Mouse (Mus musculus) CH12.LX (cell line): ENCODE data around the gene Bcl2l11. TPM values are rescaled to one million over a fixed set of nuclear protein-coding genes. Genes with fewer than 3 reads are reported as not detected.

Experiments
- DNase-seq: peaks from one replicate; pipeline ENCODE4 v3.0.0-alpha.2; 2013; ENCODE audit errors: extremely low read depth
- H3K27ac ChIP-seq: 2 replicates; pipeline ENCODE4 v1.5.1; 2012; ENCODE audit warnings: low read depth, mild to moderate bottlenecking, control low read depth, moderate library complexity; ENCODE audit not compliant: insufficient read depth
- H3K27me3 ChIP-seq: replicated peaks from 2 replicates; pipeline ENCODE3; 2012; ENCODE audit warnings: inconsistent platforms
- H3K36me3 ChIP-seq, 2 experiments: replicated peaks in 1 of 2; 2 replicates each; pipeline versions ENCODE3 to v1.6.1; 2012; ENCODE audit warnings: inconsistent platforms in 1 of 2, low read length in 1 of 2, mild to moderate bottlenecking in 1 of 2, mixed read lengths in 1 of 2, moderate library complexity in 1 of 2; ENCODE audit not compliant: control insufficient read depth in 1 of 2, insufficient read depth in 1 of 2
- H3K4me1 ChIP-seq, 2 experiments: 2 replicates each; pipeline ENCODE4 v1.6.1; 2012; ENCODE audit warnings: inconsistent platforms in 1 of 2, moderate library complexity in 1 of 2; ENCODE audit not compliant: insufficient read depth in 2 of 2, control insufficient read depth in 1 of 2
- H3K4me2 ChIP-seq: 2 replicates; pipeline ENCODE4 v1.6.1; 2012; ENCODE audit warnings: low read depth, mild to moderate bottlenecking, control low read depth; ENCODE audit not compliant: poor library complexity, insufficient read depth, severe bottlenecking
- H3K4me3 ChIP-seq, 3 experiments: fragments of 150-350 bp in 1 of 3; sonication (generic) in 1 of 3; replicated peaks in 1 of 3; 2 replicates each; pipeline versions ENCODE3 to v1.5.1; 2011 to 2012; ENCODE audit warnings: low read depth in 2 of 3, low read length in 2 of 3, mild to moderate bottlenecking in 2 of 3, moderate library complexity in 2 of 3, control low read depth in 1 of 3, improper control_type of control experiment in 1 of 3, inconsistent platforms in 1 of 3, mixed read lengths in 1 of 3; ENCODE audit not compliant: poor library complexity in 1 of 3
- H3K79me2 ChIP-seq: replicated peaks from 2 replicates; pipeline ENCODE4 v1.6.1; 2012; ENCODE audit warnings: mild to moderate bottlenecking, moderate library complexity; ENCODE audit not compliant: control insufficient read depth, poor library complexity, insufficient read depth, severe bottlenecking; ENCODE audit errors: extremely low read depth
- H3K9ac ChIP-seq: 2 replicates; pipeline ENCODE4 v1.6.1; 2012; ENCODE audit warnings: low read depth, mild to moderate bottlenecking, control low read depth, moderate library complexity; ENCODE audit not compliant: insufficient read depth
- H3K9me3 ChIP-seq: replicated peaks from 2 replicates; pipeline ENCODE3; 2012; ENCODE audit warnings: low read length, inconsistent platforms, mixed read lengths
- BHLHE40 ChIP-seq: IDR thresholded peaks from 2 replicates; pipeline ENCODE4 v1.6.1; 2011; ENCODE audit warnings: mild to moderate bottlenecking, low read depth, low read length, improper control_type of control experiment
- CHD1 ChIP-seq: IDR thresholded peaks from 2 replicates; pipeline ENCODE4 v1.6.1; 2012; ENCODE audit warnings: low read depth, low read length, improper control_type of control experiment, inconsistent platforms
- CHD2 ChIP-seq: IDR thresholded peaks from 2 replicates; pipeline ENCODE4 v1.6.1; 2011; ENCODE audit warnings: low read length, improper control_type of control experiment
- CTCF ChIP-seq, 2 experiments: IDR thresholded peaks in 1 of 2; conservative IDR thresholded peaks in 1 of 2; 2 replicates each; pipeline ENCODE4 v1.5.1; 2011 to 2012; ENCODE audit warnings: low read depth in 2 of 2, low read length in 2 of 2, improper control_type of control experiment in 1 of 2, inconsistent platforms in 1 of 2, mild to moderate bottlenecking in 1 of 2, moderate library complexity in 1 of 2
- E2F4 ChIP-seq: IDR thresholded peaks from 2 replicates; pipeline ENCODE4 v1.6.1; 2011; ENCODE audit warnings: low read depth, low read length, improper control_type of control experiment; ENCODE audit not compliant: insufficient replicate concordance
- ELF1 ChIP-seq: IDR thresholded peaks from 2 replicates; pipeline ENCODE4 v1.6.1; 2014; ENCODE audit warnings: low read depth, mild to moderate bottlenecking, inconsistent platforms, low read length, improper control_type of control experiment
- EP300 ChIP-seq: IDR thresholded peaks from 2 replicates; pipeline ENCODE4 v1.6.1; 2011; ENCODE audit warnings: low read length, improper control_type of control experiment
- ETS1 ChIP-seq: conservative IDR thresholded peaks from 2 replicates; pipeline ENCODE4 v1.6.1; 2012; ENCODE audit warnings: low read depth, mild to moderate bottlenecking, inconsistent platforms, low read length, improper control_type of control experiment, moderate library complexity
- GABPA ChIP-seq: IDR thresholded peaks from 2 replicates; pipeline ENCODE4 v1.6.1; 2012; ENCODE audit warnings: low read depth, low read length, improper control_type of control experiment, inconsistent platforms; ENCODE audit not compliant: insufficient replicate concordance
- HCFC1 ChIP-seq: IDR thresholded peaks from 2 replicates; pipeline ENCODE4 v1.6.1; 2012; ENCODE audit warnings: low read depth, mild to moderate bottlenecking, inconsistent platforms, low read length, improper control_type of control experiment
- IRF4 ChIP-seq: IDR thresholded peaks from 2 replicates; pipeline ENCODE4 v1.6.1; 2014; ENCODE audit warnings: low read depth, mild to moderate bottlenecking, inconsistent platforms, low read length, improper control_type of control experiment
- JUN ChIP-seq: IDR thresholded peaks from 2 replicates; pipeline ENCODE4 v1.6.1; 2011; ENCODE audit warnings: low read depth, mild to moderate bottlenecking, low read length, improper control_type of control experiment, moderate library complexity; ENCODE audit not compliant: insufficient read depth
- JUND ChIP-seq: conservative IDR thresholded peaks from 2 replicates; pipeline ENCODE4 v1.6.1; 2011; ENCODE audit warnings: low read depth, low read length, improper control_type of control experiment
- KAT2A ChIP-seq: IDR thresholded peaks from 2 replicates; pipeline ENCODE4 v1.6.1; 2012; ENCODE audit warnings: low read length, improper control_type of control experiment, inconsistent platforms; ENCODE audit not compliant: insufficient replicate concordance
- MAFK ChIP-seq: IDR thresholded peaks from 2 replicates; pipeline ENCODE4 v1.6.1; 2011; ENCODE audit warnings: low read length, improper control_type of control experiment; ENCODE audit not compliant: insufficient replicate concordance
- MAX ChIP-seq: IDR thresholded peaks from 2 replicates; pipeline ENCODE4 v1.6.1; 2011; ENCODE audit warnings: low read length, improper control_type of control experiment
- MAZ ChIP-seq: IDR thresholded peaks from 2 replicates; pipeline ENCODE4 v1.6.1; 2012; ENCODE audit warnings: low read depth, mild to moderate bottlenecking, inconsistent platforms, low read length, improper control_type of control experiment, moderate library complexity
- MEF2A ChIP-seq: IDR thresholded peaks from 2 replicates; pipeline ENCODE4 v1.6.1; 2014; ENCODE audit warnings: low read depth, mild to moderate bottlenecking, inconsistent platforms, low read length, improper control_type of control experiment, borderline replicate concordance
- MXI1 ChIP-seq: IDR thresholded peaks from 2 replicates; pipeline ENCODE4 v1.6.1; 2011; ENCODE audit warnings: mild to moderate bottlenecking, low read depth, low read length, improper control_type of control experiment
- MYC ChIP-seq: IDR thresholded peaks from 2 replicates; pipeline ENCODE4 v1.6.1; 2011; ENCODE audit warnings: low read depth, mild to moderate bottlenecking, improper control_type of control experiment, low read length
- NELFE ChIP-seq: IDR thresholded peaks from 2 replicates; pipeline ENCODE4 v1.6.1; 2011; ENCODE audit warnings: low read depth, low read length, improper control_type of control experiment
- NRF1 ChIP-seq: IDR thresholded peaks from 2 replicates; pipeline ENCODE4 v1.6.1; 2014; ENCODE audit warnings: low read depth, mild to moderate bottlenecking, inconsistent platforms, low read length, improper control_type of control experiment, moderate library complexity
- PAX5 ChIP-seq: IDR thresholded peaks from 2 replicates; pipeline ENCODE4 v1.6.1; 2012; ENCODE audit warnings: low read length, inconsistent platforms, mixed read lengths
- POLR2A ChIP-seq: IDR thresholded peaks from 2 replicates; pipeline ENCODE4 v1.6.1; 2011; ENCODE audit warnings: low read depth, mild to moderate bottlenecking, improper control_type of control experiment, low read length
- POLR2AphosphoS2 ChIP-seq: IDR thresholded peaks from 2 replicates; pipeline ENCODE4 v1.6.1; 2011; ENCODE audit warnings: low read depth, low read length, improper control_type of control experiment
- RAD21 ChIP-seq: IDR thresholded peaks from 2 replicates; pipeline ENCODE4 v1.6.1; 2011; ENCODE audit warnings: low read depth, mild to moderate bottlenecking, low read length, improper control_type of control experiment, moderate library complexity
- RCOR1 ChIP-seq: conservative IDR thresholded peaks from 2 replicates; pipeline ENCODE4 v1.6.1; 2012; ENCODE audit warnings: low read depth, mild to moderate bottlenecking, inconsistent platforms, low read length, improper control_type of control experiment
- SIN3A ChIP-seq: IDR thresholded peaks from 2 replicates; pipeline ENCODE4 v1.6.1; 2012; ENCODE audit warnings: low read length, improper control_type of control experiment, inconsistent platforms
- SMC3 ChIP-seq: IDR thresholded peaks from 2 replicates; pipeline ENCODE4 v1.6.1; 2011; ENCODE audit warnings: low read depth, low read length, improper control_type of control experiment
- TBP ChIP-seq: conservative IDR thresholded peaks from 2 replicates; pipeline ENCODE4 v1.6.1; 2011; ENCODE audit warnings: low read depth, low read length, improper control_type of control experiment
- TCF12 ChIP-seq: IDR thresholded peaks from 2 replicates; pipeline ENCODE4 v1.6.1; 2014; ENCODE audit warnings: low read depth, mild to moderate bottlenecking, inconsistent platforms, low read length, improper control_type of control experiment
- USF1 ChIP-seq: IDR thresholded peaks from 2 replicates; pipeline ENCODE4 v1.6.1; 2014; ENCODE audit warnings: low read depth, mild to moderate bottlenecking, inconsistent platforms, low read length, improper control_type of control experiment
- USF2 ChIP-seq: conservative IDR thresholded peaks from 2 replicates; pipeline ENCODE4 v1.6.1; 2011; ENCODE audit warnings: low read depth, low read length, improper control_type of control experiment
- ZKSCAN1 ChIP-seq: IDR thresholded peaks from 2 replicates; pipeline ENCODE4 v1.6.1; 2012; ENCODE audit warnings: low read depth, inconsistent platforms, low read length, improper control_type of control experiment, borderline replicate concordance
- ZMIZ1 ChIP-seq: IDR thresholded peaks from 2 replicates; pipeline ENCODE4 v1.6.1; 2012; ENCODE audit warnings: low read depth, mild to moderate bottlenecking, inconsistent platforms, low read length, improper control_type of control experiment
- dilution Hi-C: fragments of 300-500 bp; cut with MboI; formaldehyde crosslinking; loops from 2 replicates; pipeline ENCODE4 v1.14.3; 2020; ENCODE audit warnings: low sequenced_read_pairs; ENCODE audit not compliant: extremely low pct_unique_long_range_greater_than_20kb, extremely low pct_ligation_motif_present
- in situ Hi-C: fragments of 300-500 bp; cut with MboI; formaldehyde crosslinking; loops from 3 replicates; pipeline ENCODE4 v1.14.3; 2019; ENCODE audit warnings: low sequenced_read_pairs, low pct_ligation_motif_present, low pct_unique_long_range_greater_than_20kb, mixed read lengths
- polyA plus RNA-seq: library from polyadenylated mRNA; unstranded; fragments of >175 nt; gene quantifications from 2 replicates; pipeline ENCODE4 v1.2.1, GENCODE M21; 2012; ENCODE audit warnings: low read depth; ENCODE audit not compliant: insufficient read length
- total RNA-seq, 2 experiments: library from RNA; depleted of rRNA; stranded (reverse); fragments of 300-350 nt in 1 of 2; fragments of >200 nt in 1 of 2; gene quantifications; 2 replicates each; pipeline ENCODE4 v1.2.3; 2012 to 2014

Bcl2l11 gene
- total and polyA plus RNA-seq, 3 experiments, result 7.8 to 24.6 (median 11.6) TPM

DNA sequence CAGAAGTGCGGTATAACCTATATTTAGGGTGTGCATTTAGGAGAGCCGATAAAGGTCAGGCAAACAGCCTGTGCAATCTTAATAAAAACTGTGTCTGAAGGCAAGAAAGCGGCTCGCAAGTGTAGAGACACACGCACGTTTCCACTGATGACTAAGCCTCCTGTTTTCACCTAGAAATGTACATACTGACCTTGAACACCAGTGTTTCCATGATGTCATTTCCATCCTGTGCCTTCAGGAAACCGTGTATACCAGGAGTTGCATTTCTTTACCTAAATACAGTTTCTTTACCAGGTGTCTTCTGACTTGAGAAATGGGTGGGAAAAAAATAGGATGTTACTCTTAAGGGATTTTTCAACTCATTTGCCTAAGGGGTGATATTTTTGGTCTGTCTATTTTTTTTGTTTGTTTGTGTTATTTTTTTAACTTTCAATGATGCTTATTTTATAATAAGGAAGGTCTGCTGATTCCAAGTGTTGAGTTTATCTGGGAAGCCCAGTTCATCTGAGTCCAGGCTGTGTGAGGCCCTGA, 38.8 kb upstream of the Bcl2l11 start (continued):
- TF ChIP-seq KAT2A, result no peak
- no peak for TF ChIP-seq USF2
- TF ChIP-seq SIN3A, result no peak
- TF ChIP-seq USF1, result no peak

DNA sequence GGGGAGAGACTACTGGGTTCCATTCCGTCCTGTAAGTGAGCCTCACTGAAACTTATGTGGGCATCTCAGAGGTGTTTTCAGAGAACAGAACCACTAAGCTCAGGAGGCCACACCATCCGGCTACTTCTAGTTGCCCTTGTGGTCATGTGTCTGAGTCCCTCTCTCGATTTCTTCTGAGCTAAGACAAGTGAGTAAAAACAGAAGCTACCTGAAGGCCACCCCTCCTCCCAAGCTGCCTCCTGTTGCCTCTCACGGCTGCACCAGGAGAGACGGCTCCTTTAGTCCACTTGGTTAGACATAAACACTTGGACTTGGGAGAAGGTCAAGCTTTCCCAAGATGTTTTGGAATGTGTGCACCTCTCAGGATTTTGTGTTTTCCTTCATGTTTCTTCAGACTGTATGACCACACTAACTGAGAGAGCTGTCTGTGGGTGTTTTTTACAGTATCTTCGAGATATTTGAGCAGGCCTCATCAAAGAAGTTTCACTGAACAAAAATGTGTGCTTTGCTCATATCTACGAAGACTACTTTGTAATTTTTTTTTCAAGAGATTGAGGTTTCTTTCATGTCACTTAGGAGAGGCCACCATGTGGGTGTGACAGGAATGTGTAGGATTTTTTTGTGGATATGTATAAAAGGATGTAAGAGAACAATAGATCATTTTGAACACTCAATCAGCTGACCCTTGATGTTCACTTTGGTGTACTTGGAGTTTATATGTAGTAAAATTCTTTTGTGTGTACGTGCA, 37.9 kb upstream of the Bcl2l11 start:
- H3K4me2 ChIP-seq, result peak overlapping the region; percentile 24; the same call in 1 of the 2 replicates
- H3K36me3 ChIP-seq, result no peaks in the 10 kb centered on the region
- H3K27me3 ChIP-seq, result no peaks in the 10 kb centered on the region
- H3K27ac ChIP-seq, result peak overlapping the region; percentile 63; the same call in 1 of the 2 replicates
- no peak for DNase-seq
- no peak overlapping the region for H3K4me3 ChIP-seq
- no peak overlapping the region for H3K9ac ChIP-seq
- in situ Hi-C loops, result loop anchor here (25.0 kb wide), 1 partner anchor 201 kb away; no protein-coding TSS in a partner anchor
- peaks cover 12% of the 10 kb centered on the region for H3K9me3 ChIP-seq
- peaks cover 37 to 78% of the 10 kb centered on the region in 2 experiments for H3K4me1 ChIP-seq
- no peaks in the 10 kb centered on the region for H3K79me2 ChIP-seq
- dilution Hi-C loops, result no loop called here
- TF ChIP-seq TCF12, result peak; percentile 70
- peak; percentile 63; the same call in 1 of the 2 replicates for TF ChIP-seq MEF2A
- no peak for TF ChIP-seq SIN3A
- TF ChIP-seq ZMIZ1, result no peak
- TF ChIP-seq E2F4, result no peak
- TF ChIP-seq RAD21, result no peak
- no peak for TF ChIP-seq ZKSCAN1
- no peak for TF ChIP-seq TBP
- TF ChIP-seq RCOR1, result peak; percentile 59; the same call in 1 of the 2 replicates
- TF ChIP-seq PAX5, result no peak
- TF ChIP-seq BHLHE40, result peak; percentile 80
- TF ChIP-seq ELF1, result no peak
- no peak for TF ChIP-seq POLR2A
- TF ChIP-seq MXI1, result no peak
- no peak for TF ChIP-seq CHD1
- TF ChIP-seq SMC3, result 0 out of 2 replicates have a peak, but pooled peaks have one; percentile 2
- TF ChIP-seq ETS1, result no peak; the same call in 1 of the 2 replicates
- 0 out of 2 replicates have a peak, but pooled peaks have one; percentile 15 for TF ChIP-seq MAFK
- peak; percentile 94 for TF ChIP-seq IRF4
- peak; percentile 75 for TF ChIP-seq CHD2
- peak; percentile 77 for TF ChIP-seq EP300
- peak; percentile 16; the same call in 1 of the 2 replicates for TF ChIP-seq USF1
- peak; percentile 63; the same call in 1 of the 2 replicates for TF ChIP-seq MAZ
- peak; percentile 12; the same call in 1 of the 2 replicates for TF ChIP-seq JUN
- TF ChIP-seq GABPA, result no peak
- no peak for TF ChIP-seq NELFE
- no peak for TF ChIP-seq MYC
- no peak for TF ChIP-seq USF2
- no peak for TF ChIP-seq CTCF (conservative IDR thresholded peaks at IDR 0.05 in 1 of 2, IDR thresholded peaks at IDR 0.05 in 1 of 2; ENCODE audit: low read depth in 2 of 2, low read length in 2 of 2)
- TF ChIP-seq NRF1, result no peak
- no peak for TF ChIP-seq POLR2AphosphoS2
- TF ChIP-seq JUND, result peak; percentile 53; the same call in 1 of the 2 replicates
- TF ChIP-seq MAX, result no peak; the same call in 1 of the 2 replicates
- TF ChIP-seq KAT2A, result no peak
- no peak for TF ChIP-seq HCFC1
